Mouse (Mus musculus): ENCODE data around the gene Krtap16-1. TPM values are rescaled to one million over a fixed set of nuclear protein-coding genes. Genes with fewer than 3 reads are reported as not detected.

Krtap16-1 gene
- polyA plus RNA-seq, 1 experiment from 2014 or later, result not detected

DNA sequence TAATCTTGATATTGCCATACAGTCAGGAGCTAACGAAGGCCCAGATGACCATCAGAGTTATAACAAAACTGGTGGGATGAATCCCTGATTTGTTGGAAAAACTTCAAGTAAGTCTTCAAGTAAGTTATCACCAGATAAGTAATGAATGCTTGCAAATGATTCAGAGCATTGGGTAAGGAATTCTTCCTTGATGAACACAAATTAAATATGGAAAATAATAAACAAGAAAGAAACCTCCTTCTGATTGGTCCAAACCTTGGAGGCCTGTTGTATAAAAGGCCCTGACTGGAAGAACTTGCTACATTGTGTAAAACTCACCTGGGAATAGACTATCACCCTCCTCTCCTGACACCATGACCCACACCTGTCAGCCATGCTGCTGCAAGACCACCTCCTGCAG lies 50.4 kb downstream of the Krtap16-1 start, which contains the start of gene Krtap31-2:
TSS of gene Krtap31-2 (plus strand) at position 301 of the 400 bp plus-strand sequence.
- H3K9me3 ChIP-seq, result no peaks in the 10 kb centered on the region
- H3K4me1 ChIP-seq, result no peaks in the 10 kb centered on the region
- H3K36me3 ChIP-seq, result no peaks in the 10 kb centered on the region
- H3K27me3 ChIP-seq (ENCODE audit: insufficient read depth, poor library complexity, severe bottlenecking), result 0 out of 2 replicates have a peak, but pooled peaks cover 6% of the 10 kb centered on the region
- H3K4me3 ChIP-seq, result no peak within 1 kb of the TSS
- H3K27ac ChIP-seq, result no peak within 1 kb of the TSS
- WGBS, result 79% methylated on average over 1 of the region's 1 CpGs
- no peak for DNase-seq (ENCODE audit: low spot score)

Other genes starting within 250 kb of the Krtap16-1 start
- not detected in 2 replicates for gene Gm11595, start 213.7 kb downstream of the Krtap16-1 start, polyA plus RNA-seq (2016; fragmentation: Nextera tagmentation; extraction: Ambion mirVana)
- not detected in 2 replicates for gene Krtap4-8, start 205.9 kb downstream of the Krtap16-1 start, polyA plus RNA-seq (2016; fragmentation: Nextera tagmentation; extraction: Ambion mirVana)
- not detected in 2 replicates for gene Krtap4-9, start 201.4 kb downstream of the Krtap16-1 start, polyA plus RNA-seq (2016; fragmentation: Nextera tagmentation; extraction: Ambion mirVana)
- gene Gm11596, start 193.1 kb downstream of the Krtap16-1 start, polyA plus RNA-seq (2016; fragmentation: Nextera tagmentation; extraction: Ambion mirVana), result not detected in 2 replicates
- gene Gm11569, start 187.7 kb downstream of the Krtap16-1 start, polyA plus RNA-seq (2016; fragmentation: Nextera tagmentation; extraction: Ambion mirVana), result not detected in 2 replicates
- not detected in 2 replicates for gene Gm11554, start 182.2 kb downstream of the Krtap16-1 start, polyA plus RNA-seq (2016; fragmentation: Nextera tagmentation; extraction: Ambion mirVana)
- not detected in 2 replicates for gene Krtap4-13, start 176.7 kb downstream of the Krtap16-1 start, polyA plus RNA-seq (2016; fragmentation: Nextera tagmentation; extraction: Ambion mirVana)
- not detected in 2 replicates for gene Gm11564, start 170.9 kb downstream of the Krtap16-1 start, polyA plus RNA-seq (2016; fragmentation: Nextera tagmentation; extraction: Ambion mirVana)
- gene 2300003K06Rik, start 148.5 kb downstream of the Krtap16-1 start, polyA plus RNA-seq (2016; fragmentation: Nextera tagmentation; extraction: Ambion mirVana), result not detected in 2 replicates
- not detected in 2 replicates for gene Krtap4-16, start 135.0 kb downstream of the Krtap16-1 start, polyA plus RNA-seq (2016; fragmentation: Nextera tagmentation; extraction: Ambion mirVana)
- gene Gm11568, start 128.7 kb downstream of the Krtap16-1 start, polyA plus RNA-seq (2016; fragmentation: Nextera tagmentation; extraction: Ambion mirVana), result not detected in 2 replicates
- gene Gm11559, start 122.1 kb downstream of the Krtap16-1 start, polyA plus RNA-seq (2016; fragmentation: Nextera tagmentation; extraction: Ambion mirVana), result not detected in 2 replicates
- gene Krtap9-1, start 113.2 kb downstream of the Krtap16-1 start, polyA plus RNA-seq (2016; fragmentation: Nextera tagmentation; extraction: Ambion mirVana), result not detected in 2 replicates
- gene Gm11567, start 107.4 kb downstream of the Krtap16-1 start, polyA plus RNA-seq (2016; fragmentation: Nextera tagmentation; extraction: Ambion mirVana), result not detected in 2 replicates
- gene Krtap31-1, start 78.7 kb downstream of the Krtap16-1 start, polyA plus RNA-seq (2016; fragmentation: Nextera tagmentation; extraction: Ambion mirVana), result not detected in 2 replicates
- not detected in 2 replicates for gene Gm11565, start 71.8 kb downstream of the Krtap16-1 start, polyA plus RNA-seq (2016; fragmentation: Nextera tagmentation; extraction: Ambion mirVana)
- not detected in 2 replicates for gene Krtap31-2, start 50.3 kb downstream of the Krtap16-1 start, polyA plus RNA-seq (2016; fragmentation: Nextera tagmentation; extraction: Ambion mirVana)
- gene Krtap9-5, start 38.1 kb downstream of the Krtap16-1 start, polyA plus RNA-seq (2016; fragmentation: Nextera tagmentation; extraction: Ambion mirVana), result not detected in 2 replicates
- not detected in 2 replicates for gene Krtap29-1, start 7.5 kb downstream of the Krtap16-1 start, polyA plus RNA-seq (2016; fragmentation: Nextera tagmentation; extraction: Ambion mirVana)
- gene Krtap17-1, start 7.4 kb upstream of the Krtap16-1 start, polyA plus RNA-seq (2016; fragmentation: Nextera tagmentation; extraction: Ambion mirVana), result 0.30 TPM in 1 of 2 replicates, not detected in the other
- not detected in 2 replicates for gene Krt33a, start 29.6 kb upstream of the Krtap16-1 start, polyA plus RNA-seq (2016; fragmentation: Nextera tagmentation; extraction: Ambion mirVana)
- gene Krt33b, start 43.3 kb upstream of the Krtap16-1 start, polyA plus RNA-seq (2016; fragmentation: Nextera tagmentation; extraction: Ambion mirVana), result not detected in 2 replicates
- gene Krt34, start 55.0 kb upstream of the Krtap16-1 start, polyA plus RNA-seq (2016; fragmentation: Nextera tagmentation; extraction: Ambion mirVana), result not detected in 2 replicates
- not detected in 2 replicates for gene Krt31, start 64.0 kb upstream of the Krtap16-1 start, polyA plus RNA-seq (2016; fragmentation: Nextera tagmentation; extraction: Ambion mirVana)
- not detected in 2 replicates for gene Krt32, start 101.6 kb upstream of the Krtap16-1 start, polyA plus RNA-seq (2016; fragmentation: Nextera tagmentation; extraction: Ambion mirVana)
- not detected in 2 replicates for gene Krt35, start 109.6 kb upstream of the Krtap16-1 start, polyA plus RNA-seq (2016; fragmentation: Nextera tagmentation; extraction: Ambion mirVana)
- gene Krt36, start 119.0 kb upstream of the Krtap16-1 start, polyA plus RNA-seq (2016; fragmentation: Nextera tagmentation; extraction: Ambion mirVana), result 0.08 TPM in 1 of 2 replicates, not detected in the other
- gene Krt13, start 135.0 kb upstream of the Krtap16-1 start, polyA plus RNA-seq (2016; fragmentation: Nextera tagmentation; extraction: Ambion mirVana), result 0.10 TPM in 1 of 2 replicates, not detected in the other
- 0.11 and 1.5 TPM in 2 replicates for gene Krt15, start 149.3 kb upstream of the Krtap16-1 start, polyA plus RNA-seq (2016; fragmentation: Nextera tagmentation; extraction: Ambion mirVana)
- gene Krt19, start 162.1 kb upstream of the Krtap16-1 start, polyA plus RNA-seq (2016; fragmentation: Nextera tagmentation; extraction: Ambion mirVana), result 76.3 and 86.1 TPM in 2 replicates
- gene Krt9, start 206.6 kb upstream of the Krtap16-1 start, polyA plus RNA-seq (2016; fragmentation: Nextera tagmentation; extraction: Ambion mirVana), result not detected in 2 replicates
- gene Krt14, start 221.0 kb upstream of the Krtap16-1 start, polyA plus RNA-seq (2016; fragmentation: Nextera tagmentation; extraction: Ambion mirVana), result 0.70 and 1.5 TPM in 2 replicates

Data from heart, embryonic 10.5 days (tissue).